Mouse (Mus musculus) brain, adult 2 months (tissue): ENCODE measurements at regions not wholly inside any gene's neighbourhood (a gene's known extent, or its start where the extent isn't known, plus 50 kb on each side); places are given as distances from the start of the nearest gene placed in this dataset.
"Not testable (repeated sequence)": the region's sequence is repeated elsewhere in the genome, so short reads cannot be mapped to it uniquely, and the experiment has no call there.

ENCODE experiments used
- DNase-seq: peaks from one replicate; pipeline ENCODE4 v3.0.0; 2011; ENCODE audit warnings: low read depth, low spot score

DNA sequence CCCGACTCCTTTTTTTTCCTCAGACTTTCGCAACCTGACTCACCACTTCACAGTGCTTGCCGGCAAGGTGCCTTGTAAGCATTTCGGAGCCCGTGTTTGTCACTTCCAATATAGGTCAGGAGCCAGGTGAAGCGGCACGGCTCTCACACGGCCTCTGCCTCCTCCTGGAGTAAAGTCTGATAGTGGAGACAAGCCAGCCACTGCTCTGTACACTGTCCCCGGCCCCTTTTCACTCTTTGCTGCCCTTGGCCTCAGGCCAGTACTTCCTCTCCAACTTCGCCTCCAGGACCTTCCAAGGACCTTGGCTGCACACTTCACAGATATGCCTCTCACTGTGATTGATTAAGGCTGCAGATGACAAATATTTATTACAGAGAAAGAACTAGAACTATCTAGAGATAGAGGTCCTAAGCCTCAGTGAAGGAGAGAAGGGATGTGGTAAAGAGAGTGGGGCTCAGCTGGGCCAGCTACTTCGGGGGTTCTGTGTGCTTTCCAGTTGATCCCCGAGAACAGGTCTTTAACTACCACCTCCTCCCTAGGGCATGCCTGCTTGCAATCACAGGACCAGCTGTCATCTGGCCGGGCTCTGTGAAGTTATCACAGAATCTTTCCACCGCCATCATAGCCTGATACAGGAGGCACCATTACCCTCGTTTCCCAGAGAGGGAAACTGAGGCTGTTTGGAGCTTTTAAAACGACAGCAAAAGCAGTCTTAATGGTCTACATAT lies 204.2 kb downstream of the Trim29 start:
- no peak for DNase-seq

DNA sequence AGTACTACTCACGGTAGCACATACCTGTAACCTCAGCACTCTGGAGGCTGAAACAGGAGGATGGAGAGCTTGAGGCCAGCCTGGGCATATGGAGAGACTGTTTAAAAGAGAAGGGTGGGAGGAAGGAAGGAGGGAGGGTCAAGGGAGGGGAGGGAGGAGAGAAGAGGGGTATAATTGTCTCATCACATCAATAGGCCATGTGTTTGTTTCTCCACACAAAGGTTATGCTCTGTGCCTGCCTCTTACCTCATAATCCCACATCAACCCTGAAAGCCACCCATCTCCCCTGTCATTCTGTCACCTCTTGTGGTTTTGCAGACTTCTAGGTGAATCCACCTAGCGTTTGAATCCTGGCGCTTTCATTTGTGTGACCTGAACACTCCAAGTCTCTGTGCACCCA lies 210.3 kb downstream of the Trim29 start:
- peak; percentile 83 for DNase-seq

DNA sequence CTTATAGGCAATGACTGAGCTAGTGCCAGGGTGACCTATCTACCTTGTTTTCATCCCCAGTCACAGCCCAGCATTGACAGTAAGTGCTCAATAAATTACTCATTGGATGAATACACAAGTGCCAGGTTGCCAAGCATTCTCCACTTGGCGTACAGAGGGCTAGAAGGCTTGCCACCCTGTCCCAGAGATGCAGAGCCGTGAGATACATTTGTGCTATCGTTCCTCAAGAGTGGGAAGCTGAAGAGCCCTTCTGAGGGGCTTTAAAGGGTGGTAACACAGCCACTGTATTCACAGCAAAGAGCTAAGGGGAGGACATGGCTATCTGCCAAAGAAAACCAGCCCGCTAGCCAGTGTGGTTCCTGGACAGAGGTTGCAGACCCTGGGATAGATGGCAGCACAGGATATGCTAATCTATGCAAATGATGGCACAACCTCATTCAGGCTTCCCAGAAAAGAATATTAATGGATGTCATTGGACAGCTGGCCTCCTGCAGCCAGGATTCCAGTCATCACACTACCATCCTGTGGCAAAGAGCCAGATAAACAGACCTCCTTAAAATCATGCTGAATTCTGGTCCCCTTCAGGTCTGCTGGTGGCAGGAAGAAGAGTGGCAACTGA lies 214.4 kb downstream of the Trim29 start:
- DNase-seq, result no peak

DNA sequence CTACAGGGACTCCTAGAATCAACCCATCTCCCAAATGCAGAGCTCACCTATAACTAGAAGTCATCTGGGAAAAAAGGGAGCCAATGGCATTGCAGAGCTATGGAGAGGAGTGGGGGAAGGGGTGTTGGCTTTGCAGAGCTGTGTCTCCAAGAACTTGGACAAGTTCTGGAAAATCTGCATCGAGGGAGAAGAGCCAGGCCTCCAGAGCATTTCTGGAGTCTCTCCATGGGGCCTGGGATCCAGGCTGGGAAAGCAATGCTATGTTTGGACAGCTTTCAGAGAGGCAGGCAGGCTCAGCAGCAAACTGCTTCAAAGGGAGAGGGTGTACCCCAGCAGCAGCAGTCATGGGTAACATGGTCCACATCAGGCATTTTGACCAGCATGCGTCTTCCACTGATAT lies 211.6 kb upstream of the Nectin1 start:
- peak; percentile 45 for DNase-seq

DNA sequence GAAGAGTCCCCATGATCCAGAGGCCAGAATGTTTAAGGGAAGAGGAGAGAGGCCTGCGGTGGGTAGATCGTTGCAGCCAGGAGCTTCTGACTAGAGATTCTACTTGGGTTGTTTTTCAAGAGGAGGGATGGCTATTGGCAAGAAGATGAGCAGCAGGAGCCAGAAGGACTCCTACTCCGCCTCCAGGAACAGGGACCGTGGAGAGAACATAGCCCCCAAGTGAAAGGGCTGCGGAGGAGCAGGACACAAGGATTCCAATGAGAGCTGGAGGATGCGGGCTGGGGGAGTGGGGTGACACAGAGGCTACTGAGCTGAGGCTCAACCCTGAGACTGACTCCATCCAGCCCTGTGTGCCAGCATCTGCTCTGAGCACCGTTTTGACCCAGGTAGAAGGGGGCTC lies 207.8 kb upstream of the Nectin1 start:
- DNase-seq, result peak; percentile 71

DNA sequence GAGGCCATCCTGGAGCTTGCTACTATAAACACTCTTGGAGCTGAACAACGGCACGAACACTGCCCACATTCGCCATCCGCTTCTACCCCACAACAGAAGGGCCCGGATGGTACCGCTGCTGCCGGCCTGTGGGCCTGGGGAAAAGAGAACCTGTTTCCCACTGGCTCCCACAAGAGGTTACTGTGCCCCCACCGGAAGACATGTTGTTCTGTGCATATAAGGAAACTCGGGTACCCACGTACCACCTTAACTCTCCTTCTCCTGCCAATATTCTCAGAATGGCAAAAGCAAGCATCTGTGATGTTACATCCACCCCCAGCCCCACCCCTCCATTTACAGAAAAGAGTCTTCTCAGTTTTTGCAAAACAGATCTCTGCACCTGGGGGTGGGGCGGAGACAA lies 206.7 kb upstream of the Nectin1 start:
- DNase-seq, result peak; percentile 85

DNA sequence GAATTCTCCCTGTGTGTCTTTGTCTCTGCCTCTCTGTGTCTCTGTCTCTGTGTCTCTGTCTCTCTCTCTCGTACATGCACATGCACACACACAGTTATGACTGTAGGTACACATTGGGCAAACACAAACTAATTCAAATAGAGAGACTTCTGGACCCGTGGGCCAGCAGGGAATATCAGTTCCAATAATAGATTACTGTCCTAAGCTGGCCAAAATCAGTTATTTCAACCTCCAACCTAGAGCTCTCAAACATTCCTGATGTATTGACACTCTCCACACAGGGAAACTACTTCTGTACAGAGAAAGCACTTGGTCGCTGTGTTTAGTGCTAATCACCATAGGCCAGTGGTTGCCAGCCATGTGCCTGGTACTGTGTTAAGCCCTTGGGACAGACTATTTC lies 203.7 kb upstream of the Nectin1 start:
- no peak for DNase-seq

DNA sequence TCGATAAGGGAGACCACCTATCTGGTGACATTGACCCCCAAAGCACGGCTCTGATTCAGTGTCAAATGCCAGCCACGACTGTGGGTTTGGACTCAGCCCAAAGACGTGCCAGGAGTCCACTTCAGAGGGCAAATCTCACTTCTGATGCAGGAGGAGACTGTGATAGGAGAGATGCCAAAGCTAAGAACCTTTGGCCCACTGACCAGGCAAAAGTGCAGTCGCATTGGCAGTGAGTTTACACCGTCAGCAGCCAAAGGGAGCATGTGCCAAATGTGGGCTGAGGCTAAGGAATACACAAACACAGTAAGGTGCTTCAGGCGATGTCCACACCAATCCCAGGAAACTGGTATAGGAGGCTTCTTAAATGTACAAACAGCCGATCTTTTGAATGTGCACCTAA lies 202.6 kb upstream of the Nectin1 start:
- DNase-seq, result no peak

DNA sequence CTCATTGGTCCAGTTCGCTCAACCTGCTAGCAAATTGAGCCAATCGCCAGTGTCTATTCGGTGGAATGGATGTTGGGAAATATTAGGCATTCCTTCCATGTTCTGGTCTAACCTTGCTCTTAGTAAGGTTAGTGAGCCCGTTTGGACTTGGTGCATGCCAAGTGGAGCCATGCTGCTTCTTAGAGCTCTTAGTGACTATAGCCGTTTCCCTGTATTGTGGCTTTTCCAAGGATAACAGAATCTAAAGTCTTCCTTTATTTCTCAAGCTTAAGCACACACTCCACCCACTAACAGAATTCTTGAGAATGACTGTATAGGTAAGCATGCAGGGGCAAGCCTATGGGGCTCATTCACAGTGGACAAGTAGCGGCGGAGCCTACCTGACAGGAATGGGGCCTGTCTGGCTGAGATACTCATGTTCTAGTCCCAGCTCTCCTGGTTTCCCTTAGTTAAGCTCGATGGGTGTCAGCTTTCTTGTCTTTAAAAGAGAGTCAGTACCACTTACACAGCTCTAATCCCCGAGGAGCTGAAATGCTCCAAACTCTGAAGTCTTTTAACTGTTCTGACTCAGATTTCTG lies 201.6 kb upstream of the Nectin1 start:
- DNase-seq, result no peak

DNA sequence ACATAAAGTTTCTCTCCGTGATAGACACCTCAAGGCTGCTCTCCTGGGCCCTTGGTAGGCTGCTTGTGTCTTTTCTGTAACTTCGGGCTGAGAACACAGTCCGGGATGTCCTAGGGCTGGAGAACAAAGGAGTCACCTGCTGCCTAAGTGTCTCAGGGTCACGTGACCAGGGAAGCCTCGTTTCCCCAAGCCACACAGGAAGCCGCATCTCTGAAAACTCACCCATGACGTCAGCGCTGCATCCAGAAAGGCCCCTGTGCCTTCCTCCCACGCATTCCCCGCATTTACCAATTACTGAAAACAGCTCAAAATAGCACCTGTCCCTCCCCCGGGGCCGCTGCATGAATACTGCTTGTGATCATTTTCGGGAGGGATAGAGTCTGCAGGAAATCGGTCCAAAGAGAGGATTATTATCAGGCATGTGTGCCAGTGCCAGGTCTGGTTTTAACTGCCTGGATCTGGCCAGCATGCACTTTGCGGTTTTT lies 198.7 kb upstream of the Nectin1 start:
- DNase-seq, result peak; percentile 90

DNA sequence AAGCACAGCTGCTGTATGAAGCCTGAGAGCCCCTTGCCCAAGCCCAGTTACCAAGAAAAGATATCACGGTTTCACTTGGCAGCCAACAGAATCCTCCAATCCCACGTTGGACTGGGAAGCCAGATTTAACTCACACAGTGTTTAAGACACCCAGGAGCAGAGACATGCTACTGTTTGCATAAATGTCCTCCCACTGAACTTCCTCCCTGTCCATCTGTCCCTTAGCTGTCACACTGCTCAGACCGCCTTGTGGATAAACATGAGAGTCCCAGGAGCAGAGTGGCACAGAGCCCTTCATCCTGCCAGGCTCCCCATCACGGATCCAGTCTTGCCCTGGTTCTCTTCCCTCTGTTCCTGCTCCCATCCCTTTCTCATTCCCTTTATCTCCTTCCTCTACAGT lies 194.9 kb upstream of the Nectin1 start:
- DNase-seq, result peak; percentile 75

DNA sequence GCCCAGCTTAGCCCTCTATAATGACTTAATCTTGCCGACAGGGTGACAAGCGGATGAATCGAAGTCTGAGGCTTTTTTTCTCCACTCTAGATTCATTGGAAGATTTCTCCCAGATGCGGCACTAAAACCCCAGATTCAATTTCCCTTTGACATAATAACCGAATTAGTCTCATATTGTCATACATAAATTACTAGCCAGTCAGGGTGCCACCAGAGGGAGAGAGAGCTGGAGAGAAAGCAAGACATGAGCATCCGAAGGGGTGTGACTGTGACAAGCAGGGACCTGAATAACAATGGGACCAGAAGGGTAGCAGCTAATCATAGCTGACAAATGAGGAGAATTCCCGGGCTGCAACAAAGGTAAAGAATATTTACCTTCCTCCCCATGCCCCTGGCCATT lies 194.5 kb upstream of the Nectin1 start:
- DNase-seq, result no peak

DNA sequence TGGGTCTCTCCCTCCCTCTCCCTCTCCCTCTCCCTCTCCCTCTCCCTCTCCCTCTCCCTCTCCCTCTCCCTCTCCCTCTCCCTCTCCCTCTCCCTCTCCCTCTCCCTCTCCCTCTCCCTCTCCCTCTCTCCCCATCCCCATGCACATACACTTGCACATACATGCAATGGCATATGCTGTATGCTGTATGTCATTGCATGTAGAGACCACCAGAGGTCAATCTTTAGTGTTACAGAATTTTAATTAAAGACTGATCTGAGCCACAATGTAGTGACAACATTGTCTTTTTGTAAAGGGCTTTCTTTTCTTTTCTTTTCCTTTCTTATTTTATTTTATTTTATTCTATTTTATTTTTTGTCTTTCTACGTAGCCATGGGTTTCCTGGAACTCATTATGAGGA lies 191.0 kb upstream of the Nectin1 start:
- DNase-seq, result not testable (repeated sequence)

DNA sequence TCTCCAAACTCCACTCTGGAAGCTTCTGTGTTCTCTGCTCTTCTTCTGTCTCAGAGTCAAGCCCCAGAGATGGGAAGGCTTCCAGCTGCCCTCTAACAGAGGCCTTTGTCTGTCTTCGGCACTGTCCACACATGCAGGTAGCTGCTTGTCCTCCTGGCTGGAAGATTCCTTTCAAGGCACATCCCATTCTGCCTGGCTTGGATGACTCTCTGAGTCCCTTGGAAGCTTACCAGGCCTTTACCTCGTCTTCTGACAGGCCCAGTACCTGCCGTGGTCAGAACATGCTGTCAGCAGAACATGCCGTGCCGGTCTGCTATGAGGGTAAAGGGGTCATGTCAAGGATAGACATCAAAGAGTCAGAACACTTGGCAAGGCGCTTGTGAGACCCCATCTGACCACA lies 181.8 kb upstream of the Nectin1 start:
- no peak for DNase-seq

DNA sequence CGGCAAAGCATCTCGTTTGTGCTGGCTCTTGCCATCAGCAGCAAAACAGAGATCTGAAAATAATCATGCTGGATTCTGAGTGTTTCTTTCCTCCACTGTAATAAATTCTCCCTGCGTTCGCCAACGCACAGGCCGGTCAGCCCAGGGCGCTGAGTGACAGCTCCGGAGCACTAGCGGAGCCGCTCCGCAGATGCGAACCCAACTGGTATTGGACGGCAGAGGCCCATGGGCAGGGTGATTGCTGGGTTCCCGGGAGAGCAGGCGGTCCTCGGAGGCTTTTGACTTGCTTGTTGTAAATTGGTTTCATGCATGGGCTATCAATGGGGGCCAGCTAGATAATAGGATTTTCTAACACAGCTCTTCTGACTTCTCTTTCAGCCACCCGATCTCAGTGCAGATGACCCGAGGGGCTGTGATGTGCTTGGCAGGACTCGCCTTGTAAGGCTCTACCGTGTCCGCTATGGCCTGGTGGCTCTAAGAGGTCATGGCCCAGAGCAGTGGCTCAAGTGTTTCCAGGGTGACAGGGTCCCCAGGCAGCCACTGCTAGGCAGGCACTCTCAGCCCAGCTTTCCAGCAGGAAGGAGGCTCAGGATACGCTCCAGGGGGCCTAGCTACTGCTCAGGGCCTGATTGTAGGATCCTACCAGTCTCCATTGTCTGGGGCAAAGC lies 179.4 kb upstream of the Nectin1 start:
- no peak for DNase-seq

DNA sequence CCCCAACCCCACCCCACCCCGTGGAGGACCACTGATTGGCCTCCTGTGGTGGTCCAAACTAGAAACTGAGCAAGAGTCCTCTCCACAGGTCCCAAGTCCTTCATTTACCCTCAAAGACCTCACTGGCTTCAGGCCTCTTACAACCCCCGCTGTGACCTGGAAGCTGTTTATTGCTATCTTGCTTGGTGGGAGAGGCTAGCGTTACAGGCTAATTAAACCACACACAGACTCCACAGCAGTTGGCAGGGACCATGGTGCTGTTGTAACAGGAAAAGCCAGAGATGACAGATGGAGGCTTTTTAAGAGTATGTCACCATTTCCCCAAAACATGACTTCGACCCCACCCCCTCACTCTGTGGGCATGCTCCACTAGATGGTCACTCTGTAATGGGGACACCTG lies 174.9 kb upstream of the Nectin1 start:
- no peak for DNase-seq

DNA sequence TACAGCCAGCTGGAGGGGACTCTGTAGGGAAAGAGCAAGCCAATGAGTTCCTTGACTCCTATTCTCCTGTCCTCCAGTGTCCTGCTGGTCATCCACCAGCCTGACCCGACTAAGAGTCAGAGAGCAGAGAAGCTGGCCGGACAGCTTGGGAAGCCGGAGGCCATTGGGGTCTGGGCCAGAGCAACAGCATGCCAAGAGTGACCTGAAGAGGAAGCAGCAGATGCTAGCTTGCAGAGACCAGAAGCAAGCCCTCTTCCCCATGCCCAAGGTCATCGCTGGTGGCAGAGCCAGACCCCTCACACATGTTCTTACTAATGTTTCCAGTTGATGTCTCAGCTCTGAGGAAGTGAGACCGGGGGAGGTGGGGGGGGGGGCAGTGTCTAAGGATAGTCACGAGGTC lies 172.7 kb upstream of the Nectin1 start:
- peak; percentile 46 for DNase-seq

DNA sequence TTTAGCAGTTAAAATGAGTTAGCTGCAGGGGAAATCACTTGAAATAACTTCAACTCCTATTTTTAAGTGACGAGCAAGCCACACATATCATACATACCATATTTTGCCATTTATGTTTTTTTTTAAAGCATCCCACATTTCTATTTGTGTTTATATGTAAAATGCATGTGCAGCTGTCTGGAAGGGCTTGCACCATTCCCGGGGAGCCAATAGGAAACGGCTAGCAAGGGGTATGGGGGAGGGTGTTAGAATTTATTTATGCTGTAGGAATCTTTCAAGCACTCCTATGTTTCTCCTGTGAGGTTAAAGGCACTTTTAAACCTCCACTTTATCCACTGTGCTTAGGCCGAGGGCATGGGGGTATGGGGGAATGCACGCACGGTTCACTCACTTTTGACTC lies 168.1 kb upstream of the Nectin1 start:
- no peak for DNase-seq

DNA sequence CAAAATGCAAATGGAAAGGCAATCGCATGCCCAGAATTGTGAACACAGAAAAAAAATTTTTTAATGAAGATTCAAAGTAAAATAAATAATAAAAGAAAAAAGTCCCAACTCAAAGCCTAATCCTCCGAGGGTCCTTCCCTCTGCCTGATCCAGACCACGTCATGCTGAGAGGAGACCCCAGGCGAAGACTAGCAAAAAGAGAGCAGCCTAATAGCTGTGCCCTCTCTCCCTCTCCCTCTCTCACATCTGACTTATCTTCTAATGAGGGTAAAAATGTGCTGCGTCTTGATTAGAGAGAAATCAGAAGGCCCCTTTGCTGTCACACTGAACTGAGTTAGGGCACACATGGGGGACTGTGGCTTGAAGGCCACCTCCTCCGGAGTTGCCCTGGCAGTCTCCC lies 163.1 kb upstream of the Nectin1 start:
- no peak for DNase-seq

DNA sequence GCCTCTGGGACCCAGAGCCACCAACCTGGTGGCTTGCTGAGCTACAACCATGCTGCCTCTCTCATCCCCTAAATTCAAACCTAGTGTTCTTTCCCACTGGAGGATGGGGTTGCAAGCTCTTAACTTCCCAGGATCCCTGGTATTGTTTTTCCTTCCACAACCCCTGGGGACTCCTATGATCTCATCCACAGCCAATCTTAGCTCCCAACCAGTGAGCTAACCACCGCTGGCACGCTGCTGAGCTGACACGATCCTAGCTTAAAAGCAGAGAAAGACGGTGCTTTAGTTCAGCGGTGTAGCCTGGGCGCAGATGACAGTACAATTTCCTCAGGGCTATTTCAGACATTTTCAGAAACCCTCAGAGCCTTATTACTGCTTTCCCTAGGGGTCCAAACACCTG lies 158.2 kb upstream of the Nectin1 start:
- no peak for DNase-seq

DNA sequence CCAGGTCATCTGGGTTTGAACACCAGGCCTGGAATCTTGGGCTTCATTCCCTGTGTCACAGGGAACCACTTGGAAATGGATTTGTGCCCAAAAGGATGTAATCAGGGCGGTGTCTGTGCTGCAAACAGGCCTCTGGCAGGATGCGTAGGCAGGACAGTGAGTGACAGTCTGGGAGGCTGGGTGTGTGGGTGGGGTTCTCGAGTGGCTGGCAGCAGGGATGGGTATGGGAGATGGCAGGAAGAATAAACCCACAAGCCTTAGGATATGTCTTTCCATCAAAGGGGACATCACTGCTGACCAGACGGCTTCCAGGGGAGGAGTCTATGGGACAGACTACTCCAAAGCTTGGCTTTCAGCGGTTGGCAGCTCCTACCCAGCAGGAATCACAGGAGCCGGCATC lies 150.5 kb upstream of the Nectin1 start:
- DNase-seq, result peak; percentile 88

DNA sequence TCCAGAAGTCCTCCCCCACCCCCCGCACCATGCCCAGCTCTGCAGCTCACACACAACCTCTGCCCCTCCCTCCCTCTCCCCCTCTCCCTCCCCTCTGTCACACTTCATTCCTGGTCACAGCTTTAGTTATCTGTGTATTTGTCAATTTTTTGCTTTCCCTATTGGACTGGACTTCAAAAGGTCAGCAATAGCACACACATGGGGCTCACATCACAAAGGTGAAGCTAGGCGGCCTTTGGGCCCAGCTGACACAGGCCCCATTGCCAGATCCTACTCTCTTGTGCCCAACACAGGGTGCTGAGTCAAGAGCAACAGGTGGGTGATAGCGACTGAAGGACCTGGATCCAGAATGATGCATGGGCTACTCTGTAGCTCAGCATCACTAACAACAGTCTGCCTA lies 149.0 kb upstream of the Nectin1 start:
- no peak for DNase-seq

DNA sequence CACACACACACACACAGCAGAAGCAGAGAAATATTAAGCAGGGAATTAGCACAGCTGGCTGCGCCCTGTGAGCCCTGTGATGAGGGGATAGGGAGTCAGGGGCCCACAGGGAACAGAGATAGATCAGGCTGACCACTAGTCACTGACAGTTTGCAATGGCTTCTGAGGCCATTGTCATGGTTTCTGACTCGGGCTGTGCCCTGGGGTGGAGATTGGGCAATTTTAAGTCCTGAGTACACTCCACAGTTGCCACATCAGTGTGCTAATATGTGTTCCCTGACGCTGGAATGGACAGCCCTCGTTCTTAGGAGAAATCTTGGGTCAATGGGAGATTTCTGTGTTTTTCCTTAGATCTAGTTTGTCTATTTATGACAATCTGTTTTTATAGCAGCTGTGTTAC lies 148.3 kb upstream of the Nectin1 start:
- no peak for DNase-seq
